Mouse (Mus musculus) C2C12 (cell line): ENCODE measurements around the gene 2310007B03Rik.

Experiments used
- CEBPB ChIP-seq: IDR thresholded peaks from one replicate; pipeline ENCODE4 v1.6.1; 2011; ENCODE audit warnings: low read depth, mild to moderate bottlenecking, control low read depth, moderate library complexity
- CTCF ChIP-seq: IDR thresholded peaks from one replicate; pipeline ENCODE4 v1.5.1; 2011; ENCODE audit not compliant: control insufficient read depth, insufficient read depth, insufficient read length
- FOSL1 ChIP-seq: IDR thresholded peaks from one replicate; pipeline ENCODE4 v1.8.0; 2011; ENCODE audit warnings: mild to moderate bottlenecking, low read length; ENCODE audit not compliant: poor library complexity, insufficient read depth, severe bottlenecking
- MAX ChIP-seq: IDR thresholded peaks from one replicate; pipeline ENCODE4 v1.6.1; 2011; ENCODE audit warnings: mild to moderate bottlenecking, control low read depth
- MYOD1 ChIP-seq: IDR thresholded peaks from one replicate; pipeline ENCODE4 v1.6.1; 2011; ENCODE audit warnings: low read depth; ENCODE audit not compliant: control insufficient read depth, insufficient read length
- MYOG ChIP-seq: IDR thresholded peaks from one replicate; pipeline ENCODE4 v1.6.1; 2011; ENCODE audit not compliant: control insufficient read depth, insufficient read length; ENCODE audit errors: extremely low read depth
- USF1 ChIP-seq: IDR thresholded peaks from one replicate; pipeline ENCODE4 v1.6.1; 2011; ENCODE audit warnings: low read depth, mild to moderate bottlenecking, control low read depth, moderate library complexity

- TF ChIP-seq CTCF: no peak
- no peak for TF ChIP-seq CEBPB
- TF ChIP-seq USF1: no peak
- no peak for TF ChIP-seq MYOG
- no peak for TF ChIP-seq MAX
- no peak for TF ChIP-seq FOSL1
- no peak for TF ChIP-seq MYOD1
These were observed 46.9 kb upstream of the 2310007B03Rik start for GRCm38 (mm10) chr1:93207536-93208064.
